Mouse (Mus musculus): ENCODE data around the gene Mcu. TPM values are rescaled to one million over a fixed set of nuclear protein-coding genes. Genes with fewer than 3 reads are reported as not detected.

The Mcu gene
- total RNA-seq, 1 experiment, result 12.3 TPM

DNA sequence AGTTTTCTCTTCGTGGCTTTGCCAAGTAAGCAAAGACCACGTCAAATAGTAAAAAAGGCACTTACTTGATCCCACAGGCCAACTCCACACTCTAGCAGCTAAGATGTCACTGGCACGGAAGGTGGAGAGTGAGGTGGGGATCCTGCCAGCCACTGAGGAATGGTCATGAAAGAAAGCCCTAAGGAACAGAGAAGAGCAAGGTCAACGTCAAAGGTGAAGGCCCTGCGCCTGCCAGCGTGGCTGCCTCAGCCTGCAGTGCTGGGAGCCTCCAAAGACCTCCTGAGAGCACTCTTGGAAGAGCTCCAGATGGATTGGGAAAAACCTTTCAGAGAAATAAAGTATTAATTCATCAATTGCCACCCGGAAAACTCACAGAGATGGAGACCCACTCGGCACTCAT lies 16.0 kb downstream of the Mcu start:
- TF ChIP-seq ZNF384 (IDR thresholded peaks at IDR 0.05; ENCODE audit: low read depth, low read length), result no peak
- TF ChIP-seq MAFK (IDR thresholded peaks at IDR 0.05; ENCODE audit: insufficient read depth, low read depth, low read length), result no peak
- TF ChIP-seq ZC3H11A (IDR thresholded peaks at IDR 0.05; ENCODE audit: borderline replicate concordance, low read depth, low read length), result no peak
- no peak for TF ChIP-seq CHD2 (IDR thresholded peaks at IDR 0.05; ENCODE audit: low read depth, low read length)
- TF ChIP-seq HCFC1 (IDR thresholded peaks at IDR 0.05; ENCODE audit: borderline replicate concordance, insufficient read depth, low read length), result no peak
- DNase-seq (ENCODE audit: low read depth, low spot score), result no peak
- H3K9me3 ChIP-seq (ENCODE audit: control insufficient read depth, insufficient read depth, low read depth, low read length), result no peaks in the 10 kb centered on the region
- H3K4me1 ChIP-seq (ENCODE audit: control insufficient read depth in 2 of 2, insufficient read depth in 2 of 2, low read length in 2 of 2, poor library complexity in 1 of 2), result peaks cover 3 to 4% of the 10 kb centered on the region in 2 experiments; a peak in 1 of 4 replicates
- in situ Hi-C loops (cut with MboI; ENCODE audit: low sequenced_read_pairs in 2 of 2, unreplicated experiment in 2 of 2), result no loop called here
- no peak overlapping the region for H3K27ac ChIP-seq (ENCODE audit: insufficient read depth, low read depth, low read length, poor library complexity, severe bottlenecking)
- no peak overlapping the region for H3K4me3 ChIP-seq (ENCODE audit: insufficient read depth in 1 of 2, low read depth in 1 of 2, low read length in 2 of 2, poor library complexity in 1 of 2, severe bottlenecking in 1 of 2)
- no peaks in the 10 kb centered on the region for H3K36me3 ChIP-seq (ENCODE audit: control insufficient read depth, insufficient read depth, low read length, poor library complexity, severe bottlenecking)
- no peak overlapping the region for H3K9ac ChIP-seq (ENCODE audit: insufficient read depth, low read depth, low read length, poor library complexity, severe bottlenecking)

DNA sequence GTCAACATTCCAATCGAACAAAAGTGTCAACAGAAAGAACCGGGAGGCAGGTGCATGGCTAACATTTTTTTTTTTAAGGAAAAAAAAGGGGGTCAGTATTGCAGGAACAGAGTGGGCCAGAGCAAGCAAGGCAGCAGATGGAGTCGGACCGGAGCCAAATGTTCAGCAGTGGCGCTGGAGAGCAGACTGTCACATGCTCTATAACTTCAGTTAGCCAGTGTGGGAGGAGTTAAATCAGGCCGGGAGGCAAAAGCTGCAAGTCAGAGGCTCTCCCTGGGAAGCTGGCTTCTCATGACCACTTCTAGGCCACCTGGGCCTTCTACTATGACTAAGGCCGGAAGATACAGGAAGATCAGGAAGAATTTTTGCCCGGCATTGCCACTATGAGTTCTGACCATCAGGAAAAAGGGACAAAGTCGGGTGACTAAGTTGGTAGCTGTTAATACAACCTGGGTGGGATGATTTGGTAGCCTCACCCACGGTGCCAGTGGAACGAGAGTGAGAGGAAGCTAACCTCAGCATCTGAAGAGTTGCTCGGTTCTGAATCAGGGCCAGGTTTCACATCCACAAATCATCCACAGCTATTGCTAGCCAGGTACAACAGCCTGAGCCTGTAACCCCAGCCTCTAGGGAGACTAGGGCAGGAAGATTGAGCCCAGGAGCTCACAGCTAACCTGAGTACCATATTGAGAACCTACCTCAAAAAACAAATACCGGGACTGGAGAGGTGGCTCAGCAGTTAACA lies 22.5 kb downstream of the Mcu start:
- Histone ChIP-seq H3K36me3 (ENCODE audit: control insufficient read depth, insufficient read depth, low read length, poor library complexity, severe bottlenecking) (no peaks in the 10 kb centered on the region), H3K27ac (ENCODE audit: insufficient read depth, low read depth, low read length, poor library complexity, severe bottlenecking) (no peak overlapping the region), H3K4me1 (ENCODE audit: control insufficient read depth in 2 of 2, insufficient read depth in 2 of 2, low read length in 2 of 2, poor library complexity in 1 of 2) (peaks cover 2 to 4% of the 10 kb centered on the region in 2 experiments; a peak in 1 of 4 replicates), H3K4me3 (ENCODE audit: insufficient read depth in 1 of 2, low read depth in 1 of 2, low read length in 2 of 2, poor library complexity in 1 of 2, severe bottlenecking in 1 of 2) (no peak overlapping the region), H3K9ac (ENCODE audit: insufficient read depth, low read depth, low read length, poor library complexity, severe bottlenecking) (no peak overlapping the region), H3K9me3 (ENCODE audit: control insufficient read depth, insufficient read depth, low read depth, low read length) (no peaks in the 10 kb centered on the region)
- DNase-seq (ENCODE audit: low read depth, low spot score), result no peak
- in situ Hi-C loops (cut with MboI; ENCODE audit: low sequenced_read_pairs in 2 of 2, unreplicated experiment in 2 of 2), result no loop called here
- TF ChIP-seq ZNF384 (IDR thresholded peaks at IDR 0.05; ENCODE audit: low read depth, low read length) (no peak), CHD2 (IDR thresholded peaks at IDR 0.05; ENCODE audit: low read depth, low read length) (no peak), HCFC1 (IDR thresholded peaks at IDR 0.05; ENCODE audit: borderline replicate concordance, insufficient read depth, low read length) (no peak), MAFK (IDR thresholded peaks at IDR 0.05; ENCODE audit: insufficient read depth, low read depth, low read length) (no peak), ZC3H11A (IDR thresholded peaks at IDR 0.05; ENCODE audit: borderline replicate concordance, low read depth, low read length) (no peak)

DNA sequence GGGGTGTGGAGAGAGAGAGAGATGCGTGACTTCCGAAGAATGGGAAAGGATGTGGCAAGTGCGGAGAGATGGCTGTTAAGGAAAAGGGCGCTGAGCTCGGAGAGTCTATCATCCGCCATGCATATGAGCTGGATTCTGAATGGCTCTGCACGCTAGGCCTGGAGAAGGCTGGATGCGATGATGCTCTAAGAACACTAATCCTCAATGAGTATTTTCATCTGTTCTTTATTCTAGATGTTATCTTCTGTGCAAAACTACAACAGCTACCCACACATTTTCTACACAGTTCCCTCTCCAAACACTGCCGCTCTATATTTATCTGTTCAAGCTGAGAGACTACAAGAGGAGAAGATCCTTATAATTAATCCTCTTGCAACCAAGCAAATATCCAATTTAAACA lies 25.9 kb downstream of the Mcu start:
- TF ChIP-seq MAFK (IDR thresholded peaks at IDR 0.05; ENCODE audit: insufficient read depth, low read depth, low read length), result no peak
- TF ChIP-seq HCFC1 (IDR thresholded peaks at IDR 0.05; ENCODE audit: borderline replicate concordance, insufficient read depth, low read length), result no peak
- TF ChIP-seq ZNF384 (IDR thresholded peaks at IDR 0.05; ENCODE audit: low read depth, low read length), result no peak
- no peak for TF ChIP-seq ZC3H11A (IDR thresholded peaks at IDR 0.05; ENCODE audit: borderline replicate concordance, low read depth, low read length)
- TF ChIP-seq CHD2 (IDR thresholded peaks at IDR 0.05; ENCODE audit: low read depth, low read length), result no peak
- Histone ChIP-seq H3K4me3 (ENCODE audit: insufficient read depth in 1 of 2, low read depth in 1 of 2, low read length in 2 of 2, poor library complexity in 1 of 2, severe bottlenecking in 1 of 2) (no peak overlapping the region), H3K27ac (ENCODE audit: insufficient read depth, low read depth, low read length, poor library complexity, severe bottlenecking) (no peak overlapping the region), H3K4me1 (ENCODE audit: control insufficient read depth in 2 of 2, insufficient read depth in 2 of 2, low read length in 2 of 2, poor library complexity in 1 of 2) (peaks cover 2 to 8% of the 10 kb centered on the region in 2 experiments; a peak in 1 of 4 replicates), H3K9ac (ENCODE audit: insufficient read depth, low read depth, low read length, poor library complexity, severe bottlenecking) (no peak overlapping the region), H3K36me3 (ENCODE audit: control insufficient read depth, insufficient read depth, low read length, poor library complexity, severe bottlenecking) (no peaks in the 10 kb centered on the region), H3K9me3 (ENCODE audit: control insufficient read depth, insufficient read depth, low read depth, low read length) (no peaks in the 10 kb centered on the region)
- in situ Hi-C loops (cut with MboI; ENCODE audit: low sequenced_read_pairs in 2 of 2, unreplicated experiment in 2 of 2), result no loop called here
- DNase-seq (ENCODE audit: low read depth, low spot score), result no peak

DNA sequence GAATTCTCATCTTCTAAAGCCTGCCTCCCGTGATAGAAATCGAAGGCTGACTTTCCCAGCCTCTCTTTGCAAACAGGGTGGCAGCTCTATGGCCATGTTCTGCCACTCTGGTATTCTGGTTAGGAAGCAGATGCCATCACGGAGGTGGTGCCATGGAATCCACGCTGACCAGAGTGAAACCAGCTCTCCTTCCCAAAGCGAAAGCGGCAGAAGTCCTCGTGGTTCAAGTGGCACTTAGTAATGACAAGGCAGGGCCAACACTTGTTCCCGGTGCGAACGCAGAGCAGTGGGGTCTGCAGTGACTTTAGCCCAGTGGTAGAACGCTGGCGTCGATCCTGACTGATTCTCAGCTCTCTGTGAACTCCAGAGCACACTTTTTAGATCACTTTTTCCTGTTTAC lies 26.6 kb downstream of the Mcu start:
- Histone ChIP-seq H3K9me3 (ENCODE audit: control insufficient read depth, insufficient read depth, low read depth, low read length) (no peaks in the 10 kb centered on the region), H3K4me1 (ENCODE audit: control insufficient read depth in 2 of 2, insufficient read depth in 2 of 2, low read length in 2 of 2, poor library complexity in 1 of 2) (peaks cover 2 to 8% of the 10 kb centered on the region in 2 experiments; a peak in 1 of 4 replicates), H3K9ac (ENCODE audit: insufficient read depth, low read depth, low read length, poor library complexity, severe bottlenecking) (no peak overlapping the region), H3K36me3 (ENCODE audit: control insufficient read depth, insufficient read depth, low read length, poor library complexity, severe bottlenecking) (no peaks in the 10 kb centered on the region), H3K4me3 (ENCODE audit: insufficient read depth in 1 of 2, low read depth in 1 of 2, low read length in 2 of 2, poor library complexity in 1 of 2, severe bottlenecking in 1 of 2) (no peak overlapping the region), H3K27ac (ENCODE audit: insufficient read depth, low read depth, low read length, poor library complexity, severe bottlenecking) (no peak overlapping the region)
- no peak for DNase-seq (ENCODE audit: low read depth, low spot score)
- in situ Hi-C loops (cut with MboI; ENCODE audit: low sequenced_read_pairs in 2 of 2, unreplicated experiment in 2 of 2), result no loop called here
- TF ChIP-seq ZNF384 (IDR thresholded peaks at IDR 0.05; ENCODE audit: low read depth, low read length), result no peak
- no peak for TF ChIP-seq ZC3H11A (IDR thresholded peaks at IDR 0.05; ENCODE audit: borderline replicate concordance, low read depth, low read length)
- TF ChIP-seq CHD2 (IDR thresholded peaks at IDR 0.05; ENCODE audit: low read depth, low read length), result no peak
- TF ChIP-seq MAFK (IDR thresholded peaks at IDR 0.05; ENCODE audit: insufficient read depth, low read depth, low read length), result no peak
- no peak for TF ChIP-seq HCFC1 (IDR thresholded peaks at IDR 0.05; ENCODE audit: borderline replicate concordance, insufficient read depth, low read length)

Data from ES-E14 (cell line).